Mouse (Mus musculus) forebrain, embryonic 12.5 days (tissue): ENCODE measurements at regions not wholly inside any gene's neighbourhood (a gene's known extent, or its start where the extent isn't known, plus 50 kb on each side); places are given as distances from the start of the nearest gene placed in this dataset.

Experiments used
- ATAC-seq: fragments of 200-750 bp; cut with Nextera tagmentation; 2 replicates; pipeline ENCODE4 v1.8.0; 2017; ENCODE audit warnings: moderate TSS enrichment; ENCODE audit not compliant: low FRiP score
- H3K27ac ChIP-seq: fragments of 300-500 bp; sonication (generic); 2 replicates; pipeline ENCODE4 v1.5.1; 2016; ENCODE audit warnings: mild to moderate bottlenecking
- H3K27me3 ChIP-seq: fragments of 300-500 bp; sonication (generic); 2 replicates; pipeline ENCODE4 v1.6.1; 2016; ENCODE audit warnings: mild to moderate bottlenecking
- H3K36me3 ChIP-seq: fragments of 300-500 bp; sonication (generic); replicated peaks from 2 replicates; pipeline ENCODE4 v1.6.1; 2016; ENCODE audit warnings: mild to moderate bottlenecking
- H3K4me1 ChIP-seq: fragments of 300-500 bp; sonication (generic); 2 replicates; pipeline ENCODE4 v1.6.1; 2016
- H3K4me2 ChIP-seq: fragments of 300-500 bp; sonication (generic); 2 replicates; pipeline ENCODE4 v1.6.1; 2016; ENCODE audit warnings: mild to moderate bottlenecking, moderate library complexity
- H3K4me3 ChIP-seq: fragments of 300-500 bp; sonication (generic); replicated peaks from 2 replicates; pipeline ENCODE4 v1.5.1; 2016; ENCODE audit warnings: mild to moderate bottlenecking
- H3K9ac ChIP-seq: fragments of 300-500 bp; sonication (generic); 2 replicates; pipeline ENCODE4 v1.6.1; 2016; ENCODE audit warnings: mild to moderate bottlenecking
- H3K9me3 ChIP-seq: fragments of 300-500 bp; sonication (generic); 2 replicates; pipeline ENCODE4 v1.6.1; 2016
- WGBS: fragments of 180-500 bp; shearing (Covaris S2); methylation state at CpG from one replicate; pipeline ENCODE4 v1.1.7; 2016; 5-methylcytosine and 5-hydroxymethylcytosine counted together

GRCm38 (mm10) chr6:126245986-126246385 lies 79.3 kb upstream of the Ntf3 start:
- WGBS = 84% methylated on average over 5 of the region's 5 CpGs
- Histone ChIP-seq H3K9me3 (no peaks in the 10 kb centered on the region), H3K9ac (no peak overlapping the region), H3K4me2 (no peak overlapping the region), H3K36me3 (no peaks in the 10 kb centered on the region), H3K4me3 (no peak overlapping the region), H3K27ac (no peak overlapping the region), H3K4me1 (no peaks in the 10 kb centered on the region), H3K27me3 (no peaks in the 10 kb centered on the region)
- ATAC-seq = no peak

- ATAC-seq = no peak
- no peak overlapping the region for H3K4me2 ChIP-seq
- 63% methylated on average over 3 of the region's 3 CpGs for WGBS
These were observed 78.7 kb upstream of the Ntf3 start for GRCm38 (mm10) chr6:126245431-126245830.

GRCm38 (mm10) chr6:126242299-126242698 lies 75.6 kb upstream of the Ntf3 start:
- no peak for ATAC-seq
- no peak overlapping the region for H3K4me2 ChIP-seq
- no peaks in the 10 kb centered on the region for H3K9me3 ChIP-seq
- H3K9ac ChIP-seq = no peak overlapping the region
- no peaks in the 10 kb centered on the region for H3K27me3 ChIP-seq
- no peaks in the 10 kb centered on the region for H3K36me3 ChIP-seq
- no peak overlapping the region for H3K27ac ChIP-seq
- 89% methylated on average over 2 of the region's 2 CpGs for WGBS
- H3K4me3 ChIP-seq = no peak overlapping the region
- 0 out of 2 replicates have a peak, but pooled peaks cover 4% of the 10 kb centered on the region for H3K4me1 ChIP-seq

More at GRCm38 (mm10) chr6:126245431-126245830, 78.7 kb upstream of the Ntf3 start:
- Histone ChIP-seq H3K27ac (no peak overlapping the region), H3K9ac (no peak overlapping the region), H3K36me3 (no peaks in the 10 kb centered on the region), H3K27me3 (no peaks in the 10 kb centered on the region), H3K9me3 (no peaks in the 10 kb centered on the region), H3K4me1 (0 out of 2 replicates have a peak, but pooled peaks cover under 1% of the 10 kb centered on the region), H3K4me3 (no peak overlapping the region)

- Histone ChIP-seq H3K9me3 (no peaks in the 10 kb centered on the region), H3K4me3 (no peak overlapping the region), H3K9ac (no peak overlapping the region), H3K36me3 (no peaks in the 10 kb centered on the region), H3K27me3 (no peaks in the 10 kb centered on the region), H3K4me2 (no peak overlapping the region), H3K27ac (no peak overlapping the region), H3K4me1 (0 out of 2 replicates have a peak, but pooled peaks cover 4% of the 10 kb centered on the region)
- 48% methylated on average over 1 of the region's 1 CpGs for WGBS
- ATAC-seq = no peak
These were observed 73.5 kb upstream of the Ntf3 start for GRCm38 (mm10) chr6:126240256-126240655.
